Mouse (Mus musculus) right cerebral cortex, postnatal 36 days (tissue): ENCODE results near the gene Olfr437.
"Not testable (repeated sequence)": the region's sequence is repeated elsewhere in the genome, so short reads cannot be mapped to it uniquely, and the experiment has no call there.

ENCODE experiments used
- DNase-seq, 2 experiments: peaks; one replicate each; pipeline ENCODE4 v3.0.0; 2022; ENCODE audit warnings: low spot score in 2 of 2, mixed read lengths in 1 of 2

The Olfr437 gene

GRCm38 (mm10) chr6:43162982-43163381 is at the start of gene Olfr437:
Gene Olfr437 (plus strand): TSS chr6:43163282.
- DNase-seq, result no peak

- DNase-seq, result not testable (repeated sequence)
These were observed 16.8 kb upstream of the Olfr437 start, which contains the start of gene Olfr237-ps1 for GRCm38 (mm10) chr6:43146267-43146666. Gene Olfr237-ps1 (plus strand): TSS chr6:43146567.

GRCm38 (mm10) chr6:43159502-43159901 is 3.6 kb upstream of the Olfr437 start:
- no peak for DNase-seq

- no peak for DNase-seq
These were observed 4.2 kb downstream of the Olfr437 start for GRCm38 (mm10) chr6:43167246-43167645.

GRCm38 (mm10) chr6:43171840-43172239 is 8.8 kb downstream of the Olfr437 start, which contains the start of gene Olfr13:
Gene Olfr13 (plus strand): TSS chr6:43172140.
- no peak for DNase-seq

- no peak for DNase-seq
These were observed 15.0 kb downstream of the Olfr437 start for GRCm38 (mm10) chr6:43178129-43178528.

- DNase-seq, result no peak
These were observed 15.8 kb downstream of the Olfr437 start for GRCm38 (mm10) chr6:43178584-43179501.

GRCm38 (mm10) chr6:43190986-43191385 is 27.9 kb downstream of the Olfr437 start:
- no peak for DNase-seq

- DNase-seq, result no peak
These were observed 33.7 kb downstream of the Olfr437 start, which contains the start of gene Olfr435 for GRCm38 (mm10) chr6:43196781-43197180. Gene Olfr435 (plus strand): TSS chr6:43197146.

- DNase-seq, result no peak
These were observed 35.0 kb downstream of the Olfr437 start for GRCm38 (mm10) chr6:43198094-43198493.

GRCm38 (mm10) chr6:43202786-43203185 is 39.7 kb downstream of the Olfr437 start:
- no peak for DNase-seq

GRCm38 (mm10) chr6:43205355-43205754 is 42.3 kb downstream of the Olfr437 start:
- no peak for DNase-seq

GRCm38 (mm10) chr6:43212873-43213272 is 49.8 kb downstream of the Olfr437 start, which contains the start of gene Olfr434:
Gene Olfr434 (plus strand): TSS chr6:43213021.
- DNase-seq, result peak; percentile 14 to 65
